Mouse (Mus musculus) C2C12 (cell line): ENCODE measurements around the gene Hapln2. TPM values are rescaled to one million over a fixed set of nuclear protein-coding genes. Genes with fewer than 3 reads are reported as not detected.
A peak's percentile ranks its signal among the peaks of the same experiment; 100 is the strongest.

Source experiments
- H3K27me3 ChIP-seq: one replicate; pipeline ENCODE4 v1.6.1; 2011; ENCODE audit not compliant: control insufficient read depth, insufficient read depth, insufficient read length
- H3K36me3 ChIP-seq: one replicate; pipeline ENCODE4 v1.6.1; 2011; ENCODE audit not compliant: control insufficient read depth, insufficient read depth
- H3K4me3 ChIP-seq: one replicate; pipeline ENCODE4 v1.5.1; 2011; ENCODE audit warnings: mild to moderate bottlenecking, control low read depth; ENCODE audit not compliant: poor library complexity, insufficient read depth, severe bottlenecking
- H3K79me2 ChIP-seq: one replicate; pipeline ENCODE4 v1.6.1; 2011; ENCODE audit not compliant: control insufficient read depth, insufficient read depth
- H3K79me3 ChIP-seq: one replicate; pipeline ENCODE4 v1.6.1; 2011; ENCODE audit warnings: low read depth, control low read depth
- H3ac ChIP-seq: one replicate; pipeline ENCODE3; 2011; ENCODE audit warnings: low read depth; ENCODE audit not compliant: control insufficient read depth, insufficient read length
- CEBPB ChIP-seq: IDR thresholded peaks from one replicate; pipeline ENCODE4 v1.6.1; 2011; ENCODE audit warnings: low read depth, mild to moderate bottlenecking, control low read depth, moderate library complexity
- CTCF ChIP-seq: IDR thresholded peaks from one replicate; pipeline ENCODE4 v1.5.1; 2011; ENCODE audit not compliant: control insufficient read depth, insufficient read depth, insufficient read length
- FOSL1 ChIP-seq: IDR thresholded peaks from one replicate; pipeline ENCODE4 v1.8.0; 2011; ENCODE audit warnings: mild to moderate bottlenecking, low read length; ENCODE audit not compliant: poor library complexity, insufficient read depth, severe bottlenecking
- MAX ChIP-seq: IDR thresholded peaks from one replicate; pipeline ENCODE4 v1.6.1; 2011; ENCODE audit warnings: mild to moderate bottlenecking, control low read depth
- MYOD1 ChIP-seq: IDR thresholded peaks from one replicate; pipeline ENCODE4 v1.6.1; 2011; ENCODE audit warnings: low read depth; ENCODE audit not compliant: control insufficient read depth, insufficient read length
- MYOG ChIP-seq: IDR thresholded peaks from one replicate; pipeline ENCODE4 v1.6.1; 2011; ENCODE audit not compliant: control insufficient read depth, insufficient read length; ENCODE audit errors: extremely low read depth
- USF1 ChIP-seq: IDR thresholded peaks from one replicate; pipeline ENCODE4 v1.6.1; 2011; ENCODE audit warnings: low read depth, mild to moderate bottlenecking, control low read depth, moderate library complexity
- polyA plus RNA-seq: library from polyadenylated mRNA; unstranded; fragments of >200 nt; fragmentation: generic; extraction: Trizol; gene quantifications from one replicate; pipeline ENCODE4 v1.2.1, GENCODE M21; 2012; ENCODE audit warnings: missing spikeins

Hapln2 gene
- polyA plus RNA-seq, 1 experiment = not detected

GRCm38 (mm10) chr3:88057902-88058696, 30.7 kb upstream of the Hapln2 start, which contains the start of gene Naxe:
Naxe (minus strand) TSS chr3:88058495.
- Histone ChIP-seq H3K79me2 (peaks cover 7% of the 10 kb centered on the region), H3K79me3 (peaks cover 4% of the 10 kb centered on the region), H3K27me3 (no peaks in the 10 kb centered on the region), H3K4me3 (peak within 1 kb of the TSS; percentile 43), H3ac (peak within 1 kb of the TSS; percentile 86), H3K36me3 (peaks cover 34% of the 10 kb centered on the region)
- TF ChIP-seq MAX = peak; percentile 92
- TF ChIP-seq MYOG = no peak

- TF ChIP-seq USF1 (no peak), FOSL1 (no peak), MYOG (no peak), MYOD1 (no peak), CEBPB (no peak), CTCF (no peak), MAX (no peak)
- no peaks in the 10 kb centered on the region for H3K27me3 ChIP-seq
- peaks cover 7% of the 10 kb centered on the region for H3K79me2 ChIP-seq
- H3K79me3 ChIP-seq = peaks cover 4% of the 10 kb centered on the region
- no peak overlapping the region for H3K4me3 ChIP-seq
- peaks cover 44% of the 10 kb centered on the region for H3K36me3 ChIP-seq
- H3ac ChIP-seq = no peak overlapping the region
These were observed 29.6 kb upstream of the Hapln2 start for GRCm38 (mm10) chr3:88057030-88057429.

- no peak overlapping the region for H3ac ChIP-seq
- H3K4me3 ChIP-seq = no peak overlapping the region
- H3K36me3 ChIP-seq = peaks cover 57% of the 10 kb centered on the region
- H3K79me2 ChIP-seq = peaks cover 61% of the 10 kb centered on the region
- H3K27me3 ChIP-seq = no peaks in the 10 kb centered on the region
- TF ChIP-seq MYOG (no peak), CTCF (no peak), MAX (no peak), CEBPB (no peak), FOSL1 (no peak), MYOD1 (no peak), USF1 (no peak)
- H3K79me3 ChIP-seq = peaks cover 46% of the 10 kb centered on the region
These were observed 22.1 kb upstream of the Hapln2 start for GRCm38 (mm10) chr3:88049532-88049931.

- Histone ChIP-seq H3K79me3 (peaks cover 41% of the 10 kb centered on the region), H3K27me3 (no peaks in the 10 kb centered on the region), H3K79me2 (peaks cover 53% of the 10 kb centered on the region), H3K36me3 (peaks cover 14% of the 10 kb centered on the region), H3ac (peak within 1 kb of the TSS; percentile 89), H3K4me3 (peak within 1 kb of the TSS; percentile 93)
- TF ChIP-seq MYOG (no peak), USF1 (no peak), MAX (peak; percentile 99), MYOD1 (no peak), CEBPB (no peak), CTCF (no peak), FOSL1 (no peak)
These were observed 15.5 kb upstream of the Hapln2 start, which contains the start of gene Gpatch4 for GRCm38 (mm10) chr3:88042661-88043421. Gpatch4 (plus strand) TSS chr3:88043108.

- H3K27me3 ChIP-seq = peaks cover 12% of the 10 kb centered on the region
- no peaks in the 10 kb centered on the region for H3K36me3 ChIP-seq
- H3K79me3 ChIP-seq = no peaks in the 10 kb centered on the region
- no peaks in the 10 kb centered on the region for H3K79me2 ChIP-seq
- H3ac ChIP-seq = no peak overlapping the region
- H3K4me3 ChIP-seq = no peak overlapping the region
- TF ChIP-seq USF1 = no peak
- no peak for TF ChIP-seq CTCF
- TF ChIP-seq FOSL1 = no peak
These were observed 8.3 kb upstream of the Hapln2 start for GRCm38 (mm10) chr3:88035561-88036293.
